Mouse (Mus musculus) kidney, postnatal 14 days (tissue): Measurements from ENCODE around the gene Ercc6l2.
"Not testable (repeated sequence)": the region's sequence is repeated elsewhere in the genome, so short reads cannot be mapped to it uniquely, and the experiment has no call there.

ENCODE experiments used
- DNase-seq: peaks from one replicate; pipeline ENCODE4 v3.0.0; 2022; ENCODE audit warnings: mixed read lengths

Ercc6l2 gene

DNA sequence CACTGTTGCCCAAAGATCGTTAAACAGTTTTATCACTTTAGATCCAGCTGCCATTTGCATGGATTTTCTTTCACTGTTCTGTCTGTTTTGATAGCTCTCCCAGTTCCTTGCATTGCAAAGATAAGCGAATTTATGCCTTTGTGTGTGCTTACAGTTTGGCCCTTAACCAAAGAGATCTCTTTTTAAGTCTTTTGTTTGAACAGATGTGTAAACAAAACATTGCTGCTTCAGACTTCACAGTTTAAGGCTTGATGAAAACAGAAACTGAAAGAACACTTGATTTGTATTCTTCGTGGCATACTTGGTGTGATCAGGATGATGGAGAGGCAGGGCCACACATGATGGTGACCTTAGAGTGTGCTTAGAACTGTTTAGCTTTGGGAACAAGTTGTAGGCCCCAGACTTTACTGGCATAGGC lies 70.5 kb downstream of the Ercc6l2 start:
- no peak for DNase-seq

DNA sequence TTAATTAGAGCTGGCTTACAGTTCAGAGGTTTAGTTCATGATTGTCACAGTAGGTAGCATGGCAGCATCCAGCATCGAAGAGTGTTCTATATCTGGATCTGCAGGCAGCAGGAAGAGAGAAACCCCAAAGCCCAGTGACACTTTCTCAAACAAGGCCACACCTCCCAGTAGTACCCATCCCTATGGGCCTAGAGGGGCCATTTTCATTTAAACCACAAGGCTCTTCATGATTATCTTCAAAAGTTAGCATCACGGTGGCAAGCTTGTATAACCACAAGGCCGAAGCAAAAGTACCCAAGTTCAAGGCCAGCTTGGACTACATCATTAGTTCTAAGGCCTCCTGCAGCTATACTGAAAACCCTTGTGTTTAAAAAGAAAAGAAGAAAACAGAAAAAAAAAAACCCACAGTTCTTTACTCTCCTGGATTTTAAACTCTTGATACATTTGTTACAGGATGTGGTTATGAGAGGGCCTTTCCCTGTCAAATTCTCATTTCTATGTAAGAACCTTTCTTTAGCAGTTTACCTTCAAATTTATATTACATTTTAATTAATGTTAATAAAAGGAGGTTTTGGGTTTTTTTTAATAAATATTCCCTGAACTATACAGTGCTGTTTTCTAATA lies 71.5 kb downstream of the Ercc6l2 start:
- DNase-seq: no peak

DNA sequence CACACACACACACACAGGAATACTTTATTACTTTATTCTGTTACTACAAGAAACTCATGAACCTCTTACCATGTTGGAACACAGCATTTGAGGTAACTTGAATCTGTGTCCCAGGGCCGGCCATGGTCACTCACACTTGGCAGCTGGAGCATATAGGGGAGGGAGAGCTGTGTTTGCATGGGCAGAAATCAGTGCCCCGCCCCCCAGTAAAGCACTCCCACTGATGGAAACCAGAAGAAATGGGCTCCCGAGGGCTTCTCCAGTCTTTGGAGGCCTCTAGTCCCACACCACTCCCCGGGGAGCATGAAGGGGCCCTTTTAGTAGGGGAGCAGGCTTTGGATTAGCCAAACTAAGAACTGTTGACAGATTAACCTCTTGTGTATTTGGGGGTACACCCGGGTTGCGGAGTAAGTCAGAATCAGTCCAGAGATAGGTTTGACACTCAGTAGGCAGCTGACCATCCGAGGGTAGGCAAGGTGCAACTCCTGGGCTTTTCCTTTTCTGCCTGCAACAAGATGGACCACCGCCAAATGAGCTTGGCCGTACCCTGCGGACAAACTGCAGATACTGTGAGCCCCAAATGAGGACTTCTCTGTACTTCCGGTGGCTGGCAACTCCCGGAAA lies 85.8 kb downstream of the Ercc6l2 start:
- DNase-seq: no peak

DNA sequence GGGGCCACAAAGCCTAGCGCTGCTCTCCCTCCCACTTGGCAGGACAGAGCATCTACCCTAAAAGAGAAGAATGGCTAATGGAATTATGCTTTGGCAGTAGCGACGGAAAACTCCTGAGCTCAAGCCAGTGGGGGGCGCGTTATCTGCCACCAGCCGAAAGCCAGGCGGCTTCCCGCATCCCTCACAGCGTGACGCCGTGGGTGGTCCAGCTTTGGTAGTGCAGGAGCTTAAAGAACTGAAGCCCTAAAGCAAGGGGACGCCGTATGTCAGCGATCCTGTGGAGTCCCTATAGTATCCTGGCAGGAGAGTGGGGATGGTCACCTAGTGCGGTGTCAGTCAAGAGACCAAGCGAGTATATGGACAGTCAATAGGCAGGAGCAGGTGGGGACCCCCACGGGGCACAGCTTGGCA lies 86.3 kb downstream of the Ercc6l2 start:
- DNase-seq: peak; percentile 58

DNA sequence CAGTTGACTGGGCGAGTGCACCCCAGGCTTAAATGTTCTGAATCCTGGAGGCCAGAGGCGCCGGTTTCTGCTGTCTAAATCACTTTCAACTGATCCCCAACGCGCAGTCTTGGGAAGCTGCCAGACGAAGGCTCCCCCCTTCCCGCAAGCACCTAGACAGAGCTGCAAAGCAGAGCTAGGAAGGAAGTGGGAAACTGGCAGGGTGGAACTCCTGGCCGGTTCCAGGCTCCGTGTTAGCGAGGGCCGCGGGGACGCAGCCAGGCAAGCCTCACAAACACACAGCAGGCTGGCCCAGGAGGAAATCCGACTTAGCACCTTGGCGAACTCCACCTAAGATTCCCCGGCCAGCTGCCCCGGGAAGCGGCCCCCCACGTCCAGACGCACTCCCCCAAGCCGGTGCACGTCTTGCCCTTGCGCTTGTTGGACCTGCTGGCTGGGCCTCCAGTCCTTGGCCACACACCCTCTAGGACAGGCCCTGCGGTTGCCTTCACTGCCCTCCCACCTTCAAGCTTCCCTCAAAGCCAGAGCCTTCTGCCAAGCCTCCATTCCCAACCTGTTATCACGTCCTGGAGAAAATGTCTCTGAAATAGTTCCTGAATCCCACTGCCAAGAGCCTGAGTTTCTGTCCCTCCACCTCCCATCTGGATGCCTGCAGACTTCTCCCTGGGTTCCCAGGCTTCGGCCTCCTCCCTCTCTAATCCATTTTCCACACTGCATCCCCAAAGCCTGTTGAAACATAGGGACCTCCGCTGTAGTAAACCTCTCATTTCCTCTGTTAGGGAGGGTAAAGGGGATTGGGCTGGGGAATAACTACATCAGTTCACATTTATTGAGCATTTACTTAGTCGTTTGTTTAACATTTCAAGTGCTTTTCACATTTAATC lies 86.9 kb downstream of the Ercc6l2 start:
- DNase-seq: peak; percentile 59

DNA sequence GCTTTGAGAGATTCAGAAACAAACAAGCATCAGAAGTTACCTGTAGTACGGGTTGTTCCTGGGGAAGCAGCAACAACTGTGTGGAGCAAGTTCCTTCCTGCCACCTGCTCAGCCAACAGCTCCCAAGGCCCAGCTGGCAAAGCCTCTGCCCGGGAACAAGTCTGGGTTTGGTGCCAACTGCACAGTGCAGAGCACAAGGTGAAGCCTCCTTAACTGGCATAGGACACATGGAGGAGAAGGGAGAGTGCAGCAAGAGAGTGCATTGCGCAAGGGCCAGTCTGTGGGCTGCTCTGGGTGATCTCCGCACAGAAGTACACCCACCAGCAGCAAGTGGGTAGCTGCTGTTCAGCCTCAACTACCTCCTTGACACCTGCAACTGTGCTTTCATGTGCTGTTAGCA lies 91.5 kb downstream of the Ercc6l2 start:
- no peak for DNase-seq

DNA sequence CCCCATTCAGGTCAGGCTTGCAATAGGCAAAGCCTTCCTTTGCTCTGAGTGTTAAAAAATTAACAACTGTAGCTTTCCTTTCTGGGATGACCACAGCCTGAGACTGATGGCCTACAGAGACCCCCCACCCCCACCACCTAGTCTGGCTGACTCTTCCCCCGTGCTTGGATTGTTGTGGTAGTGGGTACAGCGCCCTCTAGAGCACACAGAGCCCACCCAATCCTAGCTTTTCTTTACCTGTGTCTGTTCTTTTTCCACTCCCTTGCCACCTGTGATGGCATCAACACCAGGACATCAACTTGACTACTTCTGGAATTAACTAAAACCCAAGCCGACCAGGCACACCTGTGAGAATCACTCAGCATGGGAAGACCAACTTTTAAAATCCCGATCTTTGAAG lies 92.4 kb downstream of the Ercc6l2 start:
- no peak for DNase-seq

DNA sequence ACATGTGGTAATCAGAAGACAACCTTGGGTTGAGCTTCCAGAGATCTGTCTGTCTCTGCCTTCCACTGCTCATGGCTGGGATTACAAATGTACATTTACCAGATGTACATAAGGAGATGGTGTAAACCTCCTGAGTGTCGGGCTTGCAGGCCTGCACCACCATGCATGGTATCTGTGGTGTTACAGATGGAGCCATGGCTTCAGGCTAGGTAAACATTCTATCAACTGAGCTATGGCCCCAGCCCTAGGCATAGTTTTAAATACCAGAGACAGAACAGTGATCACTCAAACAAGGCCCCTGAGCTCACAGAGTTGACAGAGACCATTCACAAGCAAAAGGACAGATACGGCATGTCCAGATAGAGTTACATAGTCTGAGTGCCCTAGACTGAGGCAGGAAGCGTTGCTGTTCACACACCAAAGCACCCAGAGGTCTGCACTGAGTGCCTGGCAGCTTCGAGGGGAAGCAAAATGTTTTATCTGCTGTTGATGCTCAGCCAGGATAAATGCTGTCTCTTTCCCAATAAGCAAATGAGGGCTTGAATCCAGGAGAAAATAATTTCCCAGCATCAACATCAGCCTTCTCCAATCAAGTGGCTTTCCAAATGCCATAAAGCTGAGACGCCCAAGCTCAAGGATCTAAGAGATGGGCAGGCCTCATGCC lies 95.2 kb downstream of the Ercc6l2 start:
- no peak for DNase-seq

DNA sequence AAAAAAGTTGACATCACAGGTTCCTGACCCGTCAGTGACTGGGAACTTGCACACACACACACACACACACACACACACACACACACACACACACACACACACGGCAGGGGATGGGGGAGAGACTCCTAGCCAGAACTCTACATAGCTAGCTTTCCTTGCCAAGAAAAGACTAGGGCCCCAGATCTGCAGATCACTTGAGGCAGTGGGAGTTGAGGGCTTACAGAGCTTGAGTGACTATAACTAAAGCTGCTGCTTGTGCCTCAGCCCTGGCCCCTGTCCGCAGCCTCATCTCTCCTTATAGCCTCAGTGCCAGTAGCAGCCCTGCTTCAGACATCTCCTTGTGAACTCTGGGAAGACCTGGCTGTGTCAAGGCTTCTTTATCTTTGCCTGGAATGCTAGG lies 96.6 kb downstream of the Ercc6l2 start:
- no peak for DNase-seq

DNA sequence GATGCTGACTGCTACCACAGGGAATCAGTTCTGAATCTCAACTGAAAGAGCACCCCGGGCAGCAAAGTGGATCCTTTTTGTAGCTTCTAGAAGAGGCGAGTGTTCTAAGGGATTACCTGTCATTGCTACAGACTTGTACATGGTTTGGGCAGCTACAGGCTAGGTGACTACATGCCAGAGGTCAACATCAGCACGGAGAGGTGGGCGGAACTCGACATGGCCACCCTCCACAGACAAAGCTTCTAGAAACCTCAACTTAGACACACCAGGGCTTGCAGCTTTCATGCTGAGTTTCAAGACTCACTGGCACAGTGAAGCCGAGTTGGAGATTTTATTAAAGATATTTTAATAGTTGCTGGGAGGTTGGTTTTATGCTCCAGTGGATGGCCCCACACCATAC lies 98.1 kb downstream of the Ercc6l2 start:
- no peak for DNase-seq

DNA sequence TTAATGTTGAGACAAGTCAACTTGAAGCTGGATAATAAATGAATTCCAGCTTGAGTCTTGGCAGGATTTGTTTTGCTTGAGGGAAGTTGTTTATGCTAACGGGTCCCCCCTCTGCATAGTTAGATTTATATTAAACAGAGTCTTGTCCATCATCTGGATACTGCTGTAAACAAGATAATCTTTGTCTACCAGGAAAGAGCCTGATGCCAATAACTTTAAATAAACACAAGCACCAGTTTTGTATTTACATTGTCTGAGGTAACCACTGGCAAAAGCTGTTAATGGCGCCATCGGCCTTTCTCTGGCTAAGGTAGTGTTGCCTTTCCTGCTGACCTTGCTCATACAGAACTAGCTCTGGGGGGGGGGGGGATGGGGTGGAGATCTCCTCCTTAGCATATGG lies 100.1 kb downstream of the Ercc6l2 start:
- DNase-seq: no peak

DNA sequence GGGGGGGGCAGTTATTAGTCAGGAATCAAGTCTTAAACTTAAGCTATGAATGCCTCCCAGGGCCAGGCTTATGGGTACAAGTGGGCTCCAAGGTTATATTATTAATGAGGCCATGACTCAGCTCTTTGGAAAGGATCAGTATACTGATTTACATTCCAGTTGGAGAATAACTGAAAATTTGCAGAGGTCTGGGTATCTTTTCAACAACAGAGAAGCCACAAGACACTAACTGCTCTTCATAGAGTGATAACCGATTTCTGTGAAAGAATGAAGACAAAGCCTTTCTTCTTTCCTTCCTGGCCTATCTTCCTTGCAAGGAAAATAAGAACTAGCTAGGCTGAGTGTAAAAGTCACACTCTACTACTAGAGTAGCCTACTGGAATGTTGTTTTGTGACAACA lies 100.6 kb downstream of the Ercc6l2 start:
- DNase-seq: no peak

DNA sequence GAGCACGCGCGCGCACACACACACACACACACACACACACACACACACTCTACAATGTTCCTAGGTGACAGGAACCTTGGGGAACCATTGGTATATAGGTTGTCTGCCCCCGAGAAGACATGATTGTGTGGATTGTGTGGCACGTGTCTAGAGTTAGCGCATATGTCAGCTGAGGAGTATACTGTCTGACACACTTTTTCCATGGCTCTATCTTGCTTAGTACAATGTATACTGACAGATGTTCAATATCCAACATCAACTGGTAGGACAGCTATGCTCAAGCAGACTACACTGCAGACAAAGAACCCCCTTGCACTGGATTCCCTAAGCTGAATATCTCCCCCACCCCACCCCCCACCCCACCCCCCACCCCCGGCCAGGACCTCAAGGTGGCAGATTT lies 101.5 kb downstream of the Ercc6l2 start:
- no peak for DNase-seq

DNA sequence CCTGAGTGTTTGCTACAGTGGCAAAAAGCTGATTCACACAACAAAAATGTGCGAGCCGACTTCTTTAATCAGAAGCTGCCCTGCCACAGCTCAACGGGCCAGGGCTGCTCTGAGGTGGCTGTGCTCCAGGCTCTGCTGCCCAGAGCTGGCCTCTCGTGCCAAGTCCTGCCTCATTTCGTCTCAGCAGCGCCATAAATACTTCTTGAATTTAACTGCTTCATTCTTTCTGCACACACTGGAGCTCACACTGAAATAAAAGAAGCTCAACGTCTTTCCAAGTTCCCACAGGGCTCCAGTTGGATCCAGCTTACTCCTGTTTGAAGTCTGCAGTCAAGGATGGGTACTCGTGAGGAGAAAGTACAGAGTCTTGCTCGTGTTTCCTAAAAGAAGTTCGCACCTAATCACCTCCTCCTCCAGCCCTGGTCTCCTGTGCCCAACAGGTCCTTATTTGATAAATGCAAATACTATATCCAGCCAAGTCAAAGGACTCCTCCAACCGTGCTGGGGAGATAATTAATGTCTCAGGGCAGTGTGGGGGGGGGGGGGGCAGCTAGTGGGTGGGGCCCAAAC lies 102.2 kb downstream of the Ercc6l2 start:
- peak; percentile 80 for DNase-seq

DNA sequence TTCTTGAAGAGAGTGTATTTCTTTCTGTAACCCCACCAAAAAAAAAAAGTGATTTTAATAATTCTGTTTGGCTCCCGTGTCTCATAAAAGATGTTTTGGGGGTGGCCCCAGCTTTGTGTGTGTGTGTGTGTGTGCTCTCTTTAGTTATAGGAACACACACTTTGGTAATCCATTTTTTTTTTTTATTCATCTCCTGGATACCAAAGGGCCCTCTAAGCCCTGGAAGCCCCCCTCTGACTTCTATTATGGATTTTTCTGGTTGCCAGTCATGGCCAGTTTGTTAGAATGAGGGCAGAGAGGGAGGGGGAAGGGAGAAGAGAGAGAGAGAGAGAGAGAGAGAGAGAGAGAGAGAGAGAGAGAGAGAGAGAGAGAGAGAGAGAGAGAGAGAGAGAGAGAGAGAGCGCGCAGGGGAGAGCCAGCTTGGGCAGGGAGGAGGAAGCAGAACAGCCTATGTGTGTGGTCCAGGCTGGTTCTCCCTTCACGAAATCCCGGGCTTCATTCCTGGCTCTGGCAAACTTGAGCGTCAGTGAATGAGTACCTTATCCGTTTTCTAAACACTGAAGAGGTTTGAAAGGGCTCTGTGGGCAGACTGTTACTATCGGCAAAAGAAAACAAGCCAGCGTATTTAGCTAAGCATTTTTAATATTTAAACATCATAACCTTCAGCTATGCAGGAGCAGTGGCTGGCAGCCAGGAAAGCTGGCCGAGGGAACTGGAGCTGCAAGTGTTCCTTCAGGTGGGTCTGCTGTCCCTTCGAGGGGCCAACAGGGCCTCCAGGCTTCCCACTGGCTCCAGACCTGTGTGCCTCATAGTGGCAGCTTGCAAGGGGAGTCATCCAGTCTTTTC lies 103.0 kb downstream of the Ercc6l2 start:
- peak; percentile 75 for DNase-seq

DNA sequence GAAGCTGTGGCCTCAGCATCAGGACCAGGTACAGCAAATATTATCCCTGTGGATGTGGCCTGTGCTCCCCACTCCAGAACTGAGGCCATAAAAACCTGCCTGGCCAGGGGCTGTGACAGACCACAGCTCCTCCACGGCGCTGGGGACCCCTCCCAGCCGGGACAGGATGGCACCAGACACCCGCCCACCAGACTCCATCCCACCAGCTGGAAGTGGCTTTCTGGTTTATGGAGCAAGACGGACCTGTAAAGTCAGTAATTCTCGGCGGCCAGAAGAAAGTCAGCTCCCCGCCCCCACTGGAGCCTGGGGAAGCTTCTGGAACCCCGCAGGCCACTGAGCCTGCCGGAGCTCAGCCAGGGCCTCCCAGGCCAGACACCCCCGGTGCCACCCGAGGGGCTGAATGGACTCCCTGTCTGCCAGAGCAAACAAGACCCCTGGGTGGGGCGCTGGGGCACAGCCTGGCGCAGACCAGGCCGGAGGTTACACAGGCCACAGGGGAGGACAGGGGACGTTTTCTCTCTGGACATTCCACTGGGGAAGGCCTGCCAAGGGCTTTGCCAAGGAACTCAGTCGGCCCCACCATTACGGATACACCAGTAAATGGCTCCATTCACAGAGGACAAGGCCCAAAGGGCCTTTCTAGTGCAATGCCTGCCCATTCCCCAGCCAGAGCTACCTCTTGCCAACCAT lies 103.8 kb downstream of the Ercc6l2 start:
- DNase-seq: peak; percentile 60

DNA sequence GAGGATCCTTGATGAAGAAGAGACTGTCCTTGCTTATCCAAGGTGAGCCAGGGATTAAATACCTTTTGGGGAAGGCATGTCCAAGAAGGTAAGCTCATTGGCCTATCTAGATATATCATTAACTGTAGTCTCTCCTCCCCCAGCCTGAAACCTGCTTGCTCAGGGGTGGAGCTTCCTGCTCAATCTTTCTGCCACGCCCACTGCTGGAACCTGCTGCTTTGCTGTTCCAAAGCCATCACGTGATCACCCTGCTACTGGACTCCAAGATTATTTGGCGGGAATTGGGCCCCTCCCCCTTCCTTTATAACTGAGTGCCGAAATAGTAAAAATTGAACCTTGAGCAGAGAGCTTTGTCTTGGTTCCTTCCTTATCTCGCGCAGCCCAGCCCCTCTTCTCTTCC lies 109.0 kb downstream of the Ercc6l2 start:
- not testable (repeated sequence) for DNase-seq

DNA sequence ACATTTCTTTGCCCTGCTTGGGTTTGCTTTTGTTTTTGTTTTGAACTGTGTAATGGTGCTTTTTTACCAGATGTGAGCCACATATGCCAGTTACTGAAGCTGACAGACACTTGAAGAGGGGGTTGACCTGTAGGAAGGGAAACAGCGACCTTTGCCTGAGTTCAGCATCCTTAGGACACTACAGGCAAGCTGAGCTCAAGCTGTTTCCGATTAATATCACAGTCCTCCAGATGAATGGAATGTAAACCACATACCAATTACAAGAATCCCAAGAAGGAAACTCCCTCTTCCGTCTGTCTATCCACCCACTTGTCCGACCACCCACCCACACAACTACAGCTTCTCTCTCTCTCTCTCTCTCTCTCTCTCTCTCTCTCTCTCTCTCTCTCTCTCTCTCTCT lies 112.3 kb downstream of the Ercc6l2 start:
- DNase-seq: no peak

DNA sequence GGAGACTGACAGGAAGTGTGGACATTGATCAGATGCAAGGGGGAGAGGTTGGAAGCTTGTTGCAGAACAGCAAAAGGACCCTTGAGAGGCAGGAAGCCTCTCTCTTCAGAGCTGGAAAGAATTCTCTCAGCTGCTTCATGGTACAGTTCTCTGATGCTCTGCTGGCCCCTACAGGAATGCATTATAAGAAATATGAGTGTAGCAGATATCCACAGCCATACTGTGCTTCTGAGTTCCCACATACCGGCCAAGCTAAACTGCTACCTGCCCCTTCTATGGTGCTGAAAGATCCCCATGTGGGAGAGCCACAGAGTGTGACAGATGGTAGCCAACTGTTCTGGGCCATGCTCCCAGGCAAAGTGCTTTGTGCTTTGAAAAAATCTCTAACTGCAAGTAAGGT lies 114.3 kb downstream of the Ercc6l2 start:
- no peak for DNase-seq

DNA sequence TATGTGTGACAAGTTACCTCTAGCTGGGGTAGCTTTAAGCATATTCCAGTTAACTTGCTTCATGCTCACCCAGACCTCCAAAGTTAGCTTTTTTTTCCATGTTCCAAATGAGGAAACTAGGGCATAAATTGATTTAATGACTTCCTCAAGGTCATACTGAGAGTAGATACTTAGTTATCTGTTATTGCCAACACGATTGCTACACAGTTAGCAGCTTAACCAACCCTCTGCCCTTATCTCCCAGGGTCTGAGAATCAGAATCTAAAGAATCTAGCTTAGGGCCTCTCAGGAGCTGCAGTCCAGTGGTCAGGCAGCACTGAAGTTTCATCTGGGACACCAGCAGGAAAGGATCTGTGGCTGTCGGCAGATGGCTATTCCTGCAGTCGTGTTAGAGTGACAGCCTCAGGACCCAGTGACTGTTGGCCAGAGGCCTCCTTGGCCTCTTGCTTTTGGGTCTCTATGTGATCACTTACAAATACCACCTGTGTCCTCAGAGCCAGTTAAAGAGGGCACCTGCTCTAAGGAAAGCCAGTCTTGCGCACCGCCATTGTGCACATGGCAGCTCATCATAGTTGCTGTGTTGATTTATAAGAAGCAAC lies 115.0 kb downstream of the Ercc6l2 start:
- DNase-seq: no peak

DNA sequence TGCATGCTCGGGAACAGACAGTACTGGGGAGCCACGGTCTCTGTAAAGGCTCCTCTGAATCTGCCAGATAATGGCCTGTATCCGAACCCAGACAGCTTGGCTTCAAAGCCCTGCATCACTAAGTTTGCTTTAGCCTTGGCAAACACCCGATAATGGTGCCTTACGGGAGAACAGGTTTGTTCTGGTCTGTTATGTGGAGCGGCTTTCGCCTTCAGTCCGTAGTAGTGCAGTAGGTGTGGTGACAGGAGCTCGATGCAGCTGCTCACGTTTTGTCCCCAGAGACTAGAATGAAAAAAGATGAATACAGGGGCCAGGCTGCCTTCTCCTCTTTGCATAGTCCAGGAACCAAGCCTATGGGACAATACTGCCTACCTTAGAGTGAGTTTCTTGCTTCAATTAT lies 115.5 kb downstream of the Ercc6l2 start:
- DNase-seq: no peak
